Mouse (Mus musculus): ENCODE measurements at regions not wholly inside any gene's neighbourhood (a gene's known extent, or its start where the extent isn't known, plus 50 kb on each side); places are given as distances from the start of the nearest gene placed in this dataset.

DNA sequence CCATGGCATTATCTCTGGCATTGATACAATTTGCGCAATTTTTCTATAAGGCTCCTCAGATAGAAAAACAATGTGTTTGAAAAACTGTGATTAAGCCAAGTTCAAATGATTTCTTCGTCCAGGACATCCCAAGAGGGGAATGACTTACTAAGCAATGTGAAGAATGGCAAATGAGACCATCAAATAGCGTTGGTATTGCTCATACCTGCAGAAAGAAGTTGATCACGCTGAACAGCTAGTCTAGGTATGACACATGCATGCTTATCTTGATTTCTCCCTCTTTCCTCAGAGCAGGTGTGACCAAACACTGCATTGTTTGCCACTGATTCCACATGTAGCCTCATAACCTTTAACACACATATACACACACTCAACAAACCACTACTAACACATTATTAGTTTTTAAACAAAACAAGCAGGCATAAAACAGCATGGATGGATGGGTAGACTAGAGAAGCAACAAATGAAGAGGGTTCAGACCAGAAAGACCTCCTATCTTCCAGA lies 89.1 kb upstream of the Slc44a1 start:
- WGBS (ENCODE audit: insufficient replicate concordance) = 74% methylated on average over 4 of the region's 4 CpGs
- Histone ChIP-seq H3K9ac (ENCODE audit: low read depth, low read length) (no peak overlapping the region), H3K27me3 (ENCODE audit: control insufficient read depth, insufficient read depth, low read length) (no peaks in the 10 kb centered on the region), H3K4me3 (ENCODE audit: low read depth, low read length) (no peak overlapping the region), H3K4me1 (ENCODE audit: control insufficient read depth, insufficient read depth, low read length) (no peaks in the 10 kb centered on the region), H3K27ac (ENCODE audit: low read depth, low read length) (no peak overlapping the region), H3K9me3 (replicated peaks; ENCODE audit: control insufficient read depth, low read length) (no peaks in the 10 kb centered on the region), H3K36me3 (ENCODE audit: control insufficient read depth, insufficient read depth, low read length) (no peaks in the 10 kb centered on the region), H3K4me2 (no peak overlapping the region)
- ATAC-seq (replicated peaks; ENCODE audit: insufficient number of reproducible peaks, low FRiP score, low TSS enrichment) = no peak

GRCm38 (mm10) chr4:53345346-53345745 lies 94.9 kb upstream of the Slc44a1 start:
- no peak overlapping the region for H3K4me2 ChIP-seq
- H3K9me3 ChIP-seq (replicated peaks; ENCODE audit: control insufficient read depth, low read length) = peaks cover 5% of the 10 kb centered on the region
- no peaks in the 10 kb centered on the region for H3K27me3 ChIP-seq (ENCODE audit: control insufficient read depth, insufficient read depth, low read length)
- WGBS (ENCODE audit: insufficient replicate concordance) = 89% methylated on average over 4 of the region's 4 CpGs
- no peak for ATAC-seq (replicated peaks; ENCODE audit: insufficient number of reproducible peaks, low FRiP score, low TSS enrichment)
- H3K36me3 ChIP-seq (ENCODE audit: control insufficient read depth, insufficient read depth, low read length) = no peaks in the 10 kb centered on the region
- no peaks in the 10 kb centered on the region for H3K4me1 ChIP-seq (ENCODE audit: control insufficient read depth, insufficient read depth, low read length)
- no peak overlapping the region for H3K27ac ChIP-seq (ENCODE audit: low read depth, low read length)
- H3K9ac ChIP-seq (ENCODE audit: low read depth, low read length) = no peak overlapping the region
- H3K4me3 ChIP-seq (ENCODE audit: low read depth, low read length) = no peak overlapping the region

DNA sequence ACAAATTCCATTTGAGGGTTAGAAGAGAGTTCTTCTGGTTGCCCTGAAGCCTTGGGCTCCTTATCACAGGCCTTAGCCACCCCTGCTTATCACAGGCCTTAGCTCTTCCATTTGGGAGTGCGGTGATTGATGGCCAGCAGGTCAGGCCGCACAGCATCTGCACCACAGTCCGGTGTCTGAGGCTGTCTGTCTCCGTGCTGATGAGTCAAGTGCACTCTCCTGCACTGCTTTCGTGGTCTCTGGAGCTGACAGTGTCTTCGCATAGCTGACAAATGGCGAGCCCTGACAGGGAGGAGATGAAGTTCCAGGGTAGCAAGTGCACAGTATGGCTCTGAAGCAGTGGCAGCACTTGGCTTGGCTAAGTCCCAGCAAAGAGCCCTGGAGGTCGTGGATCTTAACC lies 95.7 kb upstream of the Slc44a1 start:
- H3K4me3 ChIP-seq (ENCODE audit: low read depth, low read length) = no peak overlapping the region
- WGBS (ENCODE audit: insufficient replicate concordance) = 36% methylated on average over 8 of the region's 8 CpGs

GRCm38 (mm10) chr4:53341181-53341580 lies 99.0 kb upstream of the Slc44a1 start:
- 88% methylated on average over 4 of the region's 4 CpGs for WGBS (ENCODE audit: insufficient replicate concordance)
- H3K9me3 ChIP-seq (replicated peaks; ENCODE audit: control insufficient read depth, low read length) = peaks cover 5% of the 10 kb centered on the region
- no peak overlapping the region for H3K4me3 ChIP-seq (ENCODE audit: low read depth, low read length)
- no peaks in the 10 kb centered on the region for H3K36me3 ChIP-seq (ENCODE audit: control insufficient read depth, insufficient read depth, low read length)
- ATAC-seq (replicated peaks; ENCODE audit: insufficient number of reproducible peaks, low FRiP score, low TSS enrichment) = no peak
- H3K27me3 ChIP-seq (ENCODE audit: control insufficient read depth, insufficient read depth, low read length) = no peaks in the 10 kb centered on the region
- no peak overlapping the region for H3K4me2 ChIP-seq
- H3K9ac ChIP-seq (ENCODE audit: low read depth, low read length) = no peak overlapping the region
- H3K4me1 ChIP-seq (ENCODE audit: control insufficient read depth, insufficient read depth, low read length) = no peaks in the 10 kb centered on the region
- no peak overlapping the region for H3K27ac ChIP-seq (ENCODE audit: low read depth, low read length)

More for the DNA sequence above, 95.7 kb upstream of the Slc44a1 start:
- Histone ChIP-seq H3K27ac (ENCODE audit: low read depth, low read length) (no peak overlapping the region), H3K9me3 (replicated peaks; ENCODE audit: control insufficient read depth, low read length) (peaks cover 5% of the 10 kb centered on the region), H3K36me3 (ENCODE audit: control insufficient read depth, insufficient read depth, low read length) (no peaks in the 10 kb centered on the region), H3K9ac (ENCODE audit: low read depth, low read length) (no peak overlapping the region), H3K27me3 (ENCODE audit: control insufficient read depth, insufficient read depth, low read length) (no peaks in the 10 kb centered on the region), H3K4me1 (ENCODE audit: control insufficient read depth, insufficient read depth, low read length) (no peaks in the 10 kb centered on the region), H3K4me2 (no peak overlapping the region)
- ATAC-seq (replicated peaks; ENCODE audit: insufficient number of reproducible peaks, low FRiP score, low TSS enrichment) = no peak

GRCm38 (mm10) chr4:53340021-53340667 lies 100.1 kb upstream of the Slc44a1 start:
- Histone ChIP-seq H3K4me3 (ENCODE audit: low read depth, low read length) (no peak overlapping the region), H3K9ac (ENCODE audit: low read depth, low read length) (no peak overlapping the region), H3K27ac (ENCODE audit: low read depth, low read length) (no peak overlapping the region), H3K4me2 (no peak overlapping the region), H3K4me1 (ENCODE audit: control insufficient read depth, insufficient read depth, low read length) (no peaks in the 10 kb centered on the region), H3K27me3 (ENCODE audit: control insufficient read depth, insufficient read depth, low read length) (no peaks in the 10 kb centered on the region), H3K36me3 (ENCODE audit: control insufficient read depth, insufficient read depth, low read length) (no peaks in the 10 kb centered on the region), H3K9me3 (replicated peaks; ENCODE audit: control insufficient read depth, low read length) (peaks cover 5% of the 10 kb centered on the region)
- 81% methylated on average over 13 of the region's 14 CpGs for WGBS (ENCODE audit: insufficient replicate concordance)
- no peak for ATAC-seq (replicated peaks; ENCODE audit: insufficient number of reproducible peaks, low FRiP score, low TSS enrichment)

GRCm38 (mm10) chr4:53339125-53340020 lies 100.8 kb upstream of the Slc44a1 start:
- Histone ChIP-seq H3K27ac (ENCODE audit: low read depth, low read length) (no peak overlapping the region), H3K4me2 (no peak overlapping the region), H3K4me1 (ENCODE audit: control insufficient read depth, insufficient read depth, low read length) (no peaks in the 10 kb centered on the region), H3K9me3 (replicated peaks; ENCODE audit: control insufficient read depth, low read length) (peaks cover 5% of the 10 kb centered on the region), H3K27me3 (ENCODE audit: control insufficient read depth, insufficient read depth, low read length) (no peaks in the 10 kb centered on the region), H3K36me3 (ENCODE audit: control insufficient read depth, insufficient read depth, low read length) (no peaks in the 10 kb centered on the region), H3K9ac (ENCODE audit: low read depth, low read length) (no peak overlapping the region), H3K4me3 (ENCODE audit: low read depth, low read length) (no peak overlapping the region)
- 62% methylated on average over 12 of the region's 12 CpGs for WGBS (ENCODE audit: insufficient replicate concordance)
- ATAC-seq (replicated peaks; ENCODE audit: insufficient number of reproducible peaks, low FRiP score, low TSS enrichment) = no peak

DNA sequence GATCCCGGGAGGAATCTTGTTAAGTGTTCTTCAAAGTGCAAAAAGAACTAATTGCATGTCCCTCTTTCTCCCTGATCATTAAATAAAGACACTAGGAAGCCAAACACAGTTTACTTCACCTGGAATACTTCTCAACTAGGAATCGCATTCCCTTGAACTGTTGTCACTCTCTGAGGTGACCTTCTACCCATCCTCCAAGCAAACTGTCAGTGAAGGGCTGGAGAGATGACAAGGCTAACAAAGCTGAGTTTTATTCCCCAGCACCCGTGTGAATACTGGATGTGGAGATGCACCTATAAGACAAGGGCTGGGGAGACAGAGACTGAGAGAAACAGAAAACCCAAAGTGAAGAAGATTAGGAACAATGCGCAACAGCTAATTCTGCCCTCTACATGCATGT lies 101.7 kb upstream of the Slc44a1 start:
- WGBS (ENCODE audit: insufficient replicate concordance) = 72% methylated on average over 4 of the region's 4 CpGs
- Histone ChIP-seq H3K27ac (ENCODE audit: low read depth, low read length) (no peak overlapping the region), H3K36me3 (ENCODE audit: control insufficient read depth, insufficient read depth, low read length) (no peaks in the 10 kb centered on the region), H3K4me1 (ENCODE audit: control insufficient read depth, insufficient read depth, low read length) (no peaks in the 10 kb centered on the region), H3K9ac (ENCODE audit: low read depth, low read length) (no peak overlapping the region), H3K27me3 (ENCODE audit: control insufficient read depth, insufficient read depth, low read length) (no peaks in the 10 kb centered on the region), H3K4me2 (no peak overlapping the region), H3K9me3 (replicated peaks; ENCODE audit: control insufficient read depth, low read length) (peaks cover 5% of the 10 kb centered on the region), H3K4me3 (ENCODE audit: low read depth, low read length) (no peak overlapping the region)
- no peak for ATAC-seq (replicated peaks; ENCODE audit: insufficient number of reproducible peaks, low FRiP score, low TSS enrichment)

DNA sequence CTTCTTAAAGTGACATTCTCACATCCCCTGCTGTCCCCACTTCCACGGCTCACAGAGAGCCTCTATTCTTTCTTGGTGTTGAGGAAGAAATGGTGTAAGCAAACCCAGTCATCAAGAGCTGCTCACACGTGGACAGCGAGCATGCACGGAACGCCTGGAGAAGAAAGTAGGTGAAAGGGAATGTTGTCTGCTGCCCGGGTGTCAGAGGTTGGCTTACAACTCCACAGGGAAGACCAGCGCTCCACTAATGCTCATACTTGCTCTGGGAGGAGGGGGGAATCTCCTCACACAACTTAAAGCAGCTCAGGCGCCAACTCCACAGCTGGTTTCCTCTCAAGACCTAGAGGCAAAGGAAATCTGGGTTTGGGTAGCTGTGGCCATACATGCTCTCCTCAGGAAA lies 102.4 kb upstream of the Slc44a1 start:
- Histone ChIP-seq H3K36me3 (ENCODE audit: control insufficient read depth, insufficient read depth, low read length) (no peaks in the 10 kb centered on the region), H3K4me3 (ENCODE audit: low read depth, low read length) (no peak overlapping the region), H3K27ac (ENCODE audit: low read depth, low read length) (no peak overlapping the region), H3K9ac (ENCODE audit: low read depth, low read length) (no peak overlapping the region), H3K9me3 (replicated peaks; ENCODE audit: control insufficient read depth, low read length) (peaks cover 5% of the 10 kb centered on the region), H3K27me3 (ENCODE audit: control insufficient read depth, insufficient read depth, low read length) (no peaks in the 10 kb centered on the region), H3K4me1 (ENCODE audit: control insufficient read depth, insufficient read depth, low read length) (no peaks in the 10 kb centered on the region), H3K4me2 (no peak overlapping the region)
- ATAC-seq (replicated peaks; ENCODE audit: insufficient number of reproducible peaks, low FRiP score, low TSS enrichment) = no peak
- WGBS (ENCODE audit: insufficient replicate concordance) = 32% methylated on average over 8 of the region's 8 CpGs

All from heart, embryonic 11.5 days (tissue).